Mouse (Mus musculus) MEL (cell line): Measurements from ENCODE around the gene Pgap3. TPM values are rescaled to one million over a fixed set of nuclear protein-coding genes. Genes with fewer than 3 reads are reported as not detected.
A peak's percentile ranks its signal among the peaks of the same experiment; 100 is the strongest.

ENCODE experiments used
- DNase-seq: peaks from one replicate; pipeline ENCODE4 v3.0.0; 2011; ENCODE audit warnings: low read depth, low spot score
- H3K27ac ChIP-seq: 2 replicates; pipeline ENCODE4 v1.5.1; 2012; ENCODE audit warnings: low read depth, mild to moderate bottlenecking, control low read depth, low read length, moderate library complexity; ENCODE audit not compliant: control insufficient read depth
- H3K27me3 ChIP-seq, 2 experiments: fragments of 150-350 bp in 1 of 2; sonication (generic) in 1 of 2; 2 replicates each; pipeline ENCODE4 v1.6.1; 2012; ENCODE audit warnings: low read length in 2 of 2, mild to moderate bottlenecking in 2 of 2, improper control_type of control experiment in 1 of 2, moderate library complexity in 1 of 2; ENCODE audit not compliant: insufficient read depth in 2 of 2, control insufficient read depth in 1 of 2
- H3K36me3 ChIP-seq, 2 experiments: 2 replicates each; pipeline ENCODE4 v1.6.1; 2012 to 2014; ENCODE audit warnings: low read length in 2 of 2, improper control_type of control experiment in 1 of 2, inconsistent platforms in 1 of 2, mild to moderate bottlenecking in 1 of 2; ENCODE audit not compliant: insufficient read depth in 2 of 2, control insufficient read depth in 1 of 2
- H3K4me1 ChIP-seq, 2 experiments: fragments of 150-350 bp in 1 of 2; sonication (generic) in 1 of 2; 2 replicates each; pipeline ENCODE4 v1.6.1; 2012; ENCODE audit warnings: low read length in 2 of 2, improper control_type of control experiment in 1 of 2, mild to moderate bottlenecking in 1 of 2; ENCODE audit not compliant: insufficient read depth in 2 of 2, control insufficient read depth in 1 of 2
- H3K4me3 ChIP-seq, 2 experiments: fragments of 150-350 bp in 1 of 2; sonication (generic) in 1 of 2; 2 replicates each; pipeline ENCODE4 v1.5.1; 2012; ENCODE audit warnings: low read depth in 2 of 2, low read length in 2 of 2, mild to moderate bottlenecking in 2 of 2, moderate library complexity in 2 of 2, control low read depth in 1 of 2, improper control_type of control experiment in 1 of 2; ENCODE audit not compliant: control insufficient read depth in 1 of 2, insufficient read depth in 1 of 2
- H3K79me2 ChIP-seq: 2 replicates; pipeline ENCODE4 v1.6.1; 2012; ENCODE audit warnings: mild to moderate bottlenecking, low read length, moderate library complexity; ENCODE audit not compliant: control insufficient read depth, poor library complexity, insufficient read depth
- H3K9ac ChIP-seq: 2 replicates; pipeline ENCODE4 v1.6.1; 2012; ENCODE audit warnings: low read depth, mild to moderate bottlenecking, control low read depth, low read length, moderate library complexity; ENCODE audit not compliant: control insufficient read depth, poor library complexity, severe bottlenecking
- H3K9me3 ChIP-seq: fragments of 150-350 bp; sonication (generic); replicated peaks from 2 replicates; pipeline ENCODE4 v1.6.1; 2012; ENCODE audit warnings: mild to moderate bottlenecking, low read length, improper control_type of control experiment, moderate library complexity; ENCODE audit not compliant: insufficient read depth
- CTCF ChIP-seq, 3 experiments: IDR thresholded peaks in 2 of 3; conservative IDR thresholded peaks in 1 of 3; 2 replicates each; pipeline ENCODE4 v1.5.1; 2011 to 2012; ENCODE audit warnings: low read length in 3 of 3, low read depth in 2 of 3, mild to moderate bottlenecking in 2 of 3, improper control_type of control experiment in 1 of 3, inconsistent platforms in 1 of 3, mixed read lengths in 1 of 3, moderate library complexity in 1 of 3; ENCODE audit not compliant: control insufficient read depth in 1 of 3, insufficient read depth in 1 of 3, poor library complexity in 1 of 3, severe bottlenecking in 1 of 3
- EP300 ChIP-seq, 2 experiments: IDR thresholded peaks; 2 replicates each; pipeline ENCODE4 v1.6.1; 2011; ENCODE audit warnings: improper control_type of control experiment in 2 of 2, low read length in 2 of 2, low read depth in 1 of 2, mild to moderate bottlenecking in 1 of 2
- GATA1 ChIP-seq: IDR thresholded peaks from 2 replicates; pipeline ENCODE4 v1.6.1; 2011; ENCODE audit warnings: low read depth, low read length, improper control_type of control experiment
- MAFK ChIP-seq: IDR thresholded peaks from 2 replicates; pipeline ENCODE4 v1.6.1; 2011; ENCODE audit warnings: low read depth, mild to moderate bottlenecking, low read length, improper control_type of control experiment, borderline replicate concordance
- MXI1 ChIP-seq: IDR thresholded peaks from 2 replicates; pipeline ENCODE4 v1.6.1; 2011; ENCODE audit warnings: mild to moderate bottlenecking, low read depth, low read length, improper control_type of control experiment
- NELFE ChIP-seq: IDR thresholded peaks from 2 replicates; pipeline ENCODE4 v1.6.1; 2011; ENCODE audit warnings: low read depth, low read length, improper control_type of control experiment
- POLR2A ChIP-seq, 2 experiments: IDR thresholded peaks; 2 replicates each; pipeline ENCODE4 v1.6.1; 2011 to 2012; ENCODE audit warnings: low read length in 2 of 2, mild to moderate bottlenecking in 2 of 2, control low read depth in 1 of 2, improper control_type of control experiment in 1 of 2, low read depth in 1 of 2, moderate library complexity in 1 of 2; ENCODE audit not compliant: control insufficient read depth in 1 of 2, insufficient read depth in 1 of 2, poor library complexity in 1 of 2
- POLR2AphosphoS2 ChIP-seq: IDR thresholded peaks from 2 replicates; pipeline ENCODE4 v1.6.1; 2011; ENCODE audit warnings: low read length, improper control_type of control experiment
- RCOR1 ChIP-seq: IDR thresholded peaks from 2 replicates; pipeline ENCODE4 v1.6.1; 2012; ENCODE audit warnings: low read depth, mild to moderate bottlenecking, inconsistent platforms, low read length, improper control_type of control experiment
- SIN3A ChIP-seq: IDR thresholded peaks from 2 replicates; pipeline ENCODE4 v1.6.1; 2012; ENCODE audit warnings: low read length, improper control_type of control experiment, inconsistent platforms
- TBP ChIP-seq: IDR thresholded peaks from 2 replicates; pipeline ENCODE4 v1.8.0; 2011; ENCODE audit warnings: low read depth, low read length, improper control_type of control experiment
- TCF12 ChIP-seq: IDR thresholded peaks from 2 replicates; pipeline ENCODE4 v1.6.1; 2014; ENCODE audit warnings: low read depth, mild to moderate bottlenecking, inconsistent platforms, low read length, improper control_type of control experiment, moderate library complexity
- USF1 ChIP-seq: IDR thresholded peaks from 2 replicates; pipeline ENCODE4 v1.6.1; 2014; ENCODE audit warnings: low read depth, mild to moderate bottlenecking, inconsistent platforms, low read length, improper control_type of control experiment, moderate library complexity
- ZC3H11A ChIP-seq: IDR thresholded peaks from 2 replicates; pipeline ENCODE4 v1.6.1; 2012; ENCODE audit warnings: low read depth, mild to moderate bottlenecking, inconsistent platforms, low read length, improper control_type of control experiment
- polyA plus RNA-seq, 2 experiments: library from polyadenylated mRNA; stranded (reverse) in 1 of 2; unstranded in 1 of 2; fragments of >175 nt in 1 of 2; fragments of >200 nt in 1 of 2; gene quantifications; 2 replicates each; pipeline versions ENCODE4 v1.2.1 to v1.2.4; 2012; ENCODE audit warnings: low replicate concordance in 2 of 2, low read depth in 1 of 2; ENCODE audit not compliant: insufficient read length in 2 of 2, insufficient read depth in 1 of 2, missing spikeins in 1 of 2
- total RNA-seq: library from RNA; depleted of rRNA; stranded (reverse); fragments of 300-350 nt; gene quantifications from 2 replicates; pipeline ENCODE4 v1.2.3, GENCODE M21; 2012

Gene Pgap3
- total and polyA plus RNA-seq, 3 experiments: 7.4 to 8.4 TPM; not detected in 1

DNA sequence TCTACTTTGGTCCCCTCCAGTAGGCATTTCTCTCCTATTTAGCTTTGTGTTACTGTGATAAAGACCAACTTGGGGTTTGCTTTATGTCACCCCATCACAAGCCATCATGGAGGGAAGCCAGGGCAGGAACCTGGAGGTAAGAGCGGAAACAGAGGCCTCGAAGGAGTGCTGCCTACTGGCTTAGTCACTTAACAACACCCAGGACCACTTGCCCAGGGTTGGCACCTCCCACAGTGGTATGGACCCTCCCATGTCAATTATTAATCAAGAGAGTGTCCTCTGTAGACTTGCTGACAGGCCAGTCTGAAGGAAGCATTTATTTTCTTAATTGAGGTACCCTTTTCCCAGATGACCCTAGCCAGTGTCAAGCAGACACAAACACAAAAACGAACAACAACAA, 526 bp upstream of the Pgap3 start:
- H3K36me3 ChIP-seq: peaks cover 0 to 9% of the 10 kb centered on the region in 2 experiments; a peak in 2 of 4 replicates
- peak overlapping the region; percentile 69 to 96 for H3K4me3 ChIP-seq
- peak overlapping the region; percentile 80 for H3K9ac ChIP-seq
- peaks cover 3 to 5% of the 10 kb centered on the region in 2 experiments; a peak in 2 of 4 replicates for H3K27me3 ChIP-seq
- no peaks in the 10 kb centered on the region; the same call in 1 of the 2 replicates for H3K79me2 ChIP-seq
- no peaks in the 10 kb centered on the region for H3K9me3 ChIP-seq
- H3K27ac ChIP-seq: peak overlapping the region; percentile 89; the same call in 1 of the 2 replicates
- peaks cover 8 to 14% of the 10 kb centered on the region in 2 experiments for H3K4me1 ChIP-seq
- no peak for DNase-seq
- TF ChIP-seq TCF12 (no peak), POLR2AphosphoS2 (no peak), MAFK (no peak), EP300 (IDR thresholded peaks at IDR 0.05; ENCODE audit: low read depth in 1 of 2, low read length in 2 of 2) (no peak), TBP (no peak), SIN3A (no peak), USF1 (no peak), MXI1 (no peak), CTCF (IDR thresholded peaks at IDR 0.05 in 2 of 3, conservative IDR thresholded peaks at IDR 0.05 in 1 of 3; ENCODE audit: control insufficient read depth in 1 of 3, insufficient read depth in 1 of 3, low read depth in 2 of 3, low read length in 3 of 3, poor library complexity in 1 of 3, severe bottlenecking in 1 of 3) (no peak)

DNA sequence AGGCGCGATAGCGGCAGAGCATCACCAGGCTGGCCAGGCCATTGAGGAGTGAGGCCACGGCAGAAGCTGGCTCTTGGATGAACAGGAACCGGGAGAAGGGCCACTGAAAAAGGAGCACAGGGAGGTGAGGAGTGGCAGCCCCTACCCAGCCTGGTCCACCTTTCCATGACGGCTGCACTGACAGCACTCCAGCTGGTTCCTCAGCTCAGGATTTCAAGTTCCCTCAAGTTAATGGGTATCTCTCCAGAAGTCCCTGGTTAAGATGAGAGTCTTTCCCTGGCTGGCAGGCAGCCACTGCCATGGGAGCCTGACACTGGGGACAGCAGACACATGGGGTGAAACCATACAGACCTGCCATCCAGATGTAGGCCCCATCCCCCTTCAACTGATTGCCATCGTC, 2.3 kb downstream of the Pgap3 start:
- H3K9ac ChIP-seq: no peak overlapping the region
- no peak for DNase-seq
- no peak overlapping the region for H3K4me3 ChIP-seq
- peaks cover 0 to 30% of the 10 kb centered on the region in 2 experiments; a peak in 2 of 4 replicates for H3K36me3 ChIP-seq
- H3K9me3 ChIP-seq: no peaks in the 10 kb centered on the region
- TF ChIP-seq TCF12 (no peak), POLR2A (IDR thresholded peaks at IDR 0.05; ENCODE audit: control insufficient read depth in 1 of 2, insufficient read depth in 1 of 2, low read depth in 1 of 2, low read length in 2 of 2, poor library complexity in 1 of 2) (no peak), NELFE (no peak), MAFK (no peak)
- no peaks in the 10 kb centered on the region; the same call in 1 of the 2 replicates for H3K79me2 ChIP-seq
- peaks cover 27 to 38% of the 10 kb centered on the region in 2 experiments for H3K4me1 ChIP-seq
- no peaks in the 10 kb centered on the region for H3K27me3 ChIP-seq
- no peak overlapping the region for H3K27ac ChIP-seq

DNA sequence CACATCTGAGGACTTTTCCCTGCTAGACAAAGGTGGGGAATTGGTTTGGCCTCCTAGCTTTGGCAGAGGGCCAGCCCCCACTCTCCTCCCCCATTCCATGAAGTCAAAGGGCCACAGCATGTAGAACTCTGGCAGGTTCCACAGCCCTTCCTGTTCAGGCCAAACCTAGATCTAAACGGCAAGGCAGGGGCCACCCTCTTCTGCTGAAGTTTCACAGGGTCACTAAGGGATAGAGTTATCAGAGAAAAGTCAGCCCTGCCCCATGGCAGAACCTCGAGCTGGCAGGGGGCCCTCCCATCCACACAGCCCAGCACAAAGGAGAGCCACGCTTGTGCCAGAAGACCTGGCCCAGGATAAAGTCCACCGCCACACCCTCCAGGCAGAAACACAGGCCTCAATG, 5.2 kb downstream of the Pgap3 start:
- no peak overlapping the region for H3K4me3 ChIP-seq
- H3K27me3 ChIP-seq: no peaks in the 10 kb centered on the region
- peak; percentile 56 for DNase-seq
- H3K9me3 ChIP-seq: no peaks in the 10 kb centered on the region
- H3K4me1 ChIP-seq: peaks cover 24 to 45% of the 10 kb centered on the region in 2 experiments
- TF ChIP-seq USF1: no peak
- TF ChIP-seq ZC3H11A: no peak
- TF ChIP-seq RCOR1: 0 out of 2 replicates have a peak, but pooled peaks have one; percentile 6
- 0 out of 2 replicates have a peak, but pooled peaks have one; percentile 18 for TF ChIP-seq TCF12
- TF ChIP-seq GATA1: 0 out of 2 replicates have a peak, but pooled peaks have one; percentile 24
- H3K27ac ChIP-seq: peak overlapping the region; percentile 79
- peak overlapping the region; percentile 7 for H3K9ac ChIP-seq
- H3K79me2 ChIP-seq: no peaks in the 10 kb centered on the region
- peaks cover 0 to 30% of the 10 kb centered on the region in 2 experiments; a peak in 2 of 4 replicates for H3K36me3 ChIP-seq
